Mouse (Mus musculus): ENCODE results near the gene Creb1. TPM values are rescaled to one million over a fixed set of nuclear protein-coding genes. Genes with fewer than 3 reads are reported as not detected.
"Not testable (repeated sequence)": the region's sequence is repeated elsewhere in the genome, so short reads cannot be mapped to it uniquely, and the experiment has no call there.

The Creb1 gene
- polyA plus RNA-seq, 1 experiment: 14.6 TPM

- DNase-seq (ENCODE audit: low read depth): no peak
Observed at GRCm38 (mm10) chr1:64618226-64618625, 85.8 kb downstream of the Creb1 start.

- no peak for DNase-seq (ENCODE audit: low read depth)
Observed at GRCm38 (mm10) chr1:64621116-64621515, 88.7 kb downstream of the Creb1 start.

GRCm38 (mm10) chr1:64623558-64624435, 91.4 kb downstream of the Creb1 start:
- DNase-seq (ENCODE audit: low read depth): no peak

- no peak for DNase-seq (ENCODE audit: low read depth)
Observed at GRCm38 (mm10) chr1:64625214-64625613, 92.8 kb downstream of the Creb1 start.

- DNase-seq (ENCODE audit: low read depth): no peak
Observed at GRCm38 (mm10) chr1:64631526-64631925, 99.1 kb downstream of the Creb1 start.

GRCm38 (mm10) chr1:64633237-64633636, 100.8 kb downstream of the Creb1 start:
- DNase-seq (ENCODE audit: low read depth): no peak

GRCm38 (mm10) chr1:64635624-64636023, 103.2 kb downstream of the Creb1 start:
- no peak for DNase-seq (ENCODE audit: low read depth)

GRCm38 (mm10) chr1:64639279-64639678, 106.8 kb downstream of the Creb1 start:
- no peak for DNase-seq (ENCODE audit: low read depth)

GRCm38 (mm10) chr1:64641069-64641468, 108.6 kb downstream of the Creb1 start:
- DNase-seq (ENCODE audit: low read depth): no peak

- not testable (repeated sequence) for DNase-seq (ENCODE audit: low read depth)
Observed at GRCm38 (mm10) chr1:64642541-64642940, 110.1 kb downstream of the Creb1 start.

- no peak for DNase-seq (ENCODE audit: low read depth)
Observed at GRCm38 (mm10) chr1:64644513-64644912, 112.1 kb downstream of the Creb1 start.

GRCm38 (mm10) chr1:64649362-64650124, 117.1 kb downstream of the Creb1 start:
- no peak for DNase-seq (ENCODE audit: low read depth)

GRCm38 (mm10) chr1:64653701-64654100, 121.3 kb downstream of the Creb1 start:
- DNase-seq (ENCODE audit: low read depth): no peak

Other genes starting within 250 kb of the Creb1 start
- 18.2 and 19.5 TPM in 2 replicates for gene Mettl21a, start 84.6 kb downstream of the Creb1 start, polyA plus RNA-seq (2012; rRNA removed)
- 19.5 and 20.4 TPM in 2 replicates for gene Ccnyl1, start 157.8 kb downstream of the Creb1 start, polyA plus RNA-seq (2012; rRNA removed)
- 12.9 and 13.1 TPM in 2 replicates for gene Fzd5, start 205.1 kb downstream of the Creb1 start, polyA plus RNA-seq (2012; rRNA removed)